Mouse (Mus musculus): ENCODE data around the gene Pcyt1b. TPM values are rescaled to one million over a fixed set of nuclear protein-coding genes. Genes with fewer than 3 reads are reported as not detected.

Gene Pcyt1b
- polyA plus RNA-seq, 1 experiment = 0.40 TPM

- no peak for DNase-seq
- TF ChIP-seq POLR2A (IDR thresholded peaks at IDR 0.05; ENCODE audit: control insufficient read depth, extremely low read depth, insufficient read depth, low read length, poor library complexity) = no peak
Observed at GRCm38 (mm10) chrX:93676228-93676627, 21.6 kb downstream of the Pcyt1b start.

GRCm38 (mm10) chrX:93689287-93689686 is 34.6 kb downstream of the Pcyt1b start:
- 21% methylated on average over 6 of the region's 6 CpGs for WGBS
- no peak overlapping the region for H3K27ac ChIP-seq (ENCODE audit: control insufficient read depth, insufficient read depth, low read length)
- no peak overlapping the region for H3K4me3 ChIP-seq (ENCODE audit: control insufficient read depth, insufficient read depth, low read length)

More at GRCm38 (mm10) chrX:93676228-93676627, 21.6 kb downstream of the Pcyt1b start:
- 84% methylated on average over 2 of the region's 2 CpGs for WGBS
- Histone ChIP-seq H3K4me1 (replicated peaks; ENCODE audit: control insufficient read depth, insufficient read depth, low read length) (peaks cover 5% of the 10 kb centered on the region), H3K27ac (ENCODE audit: control insufficient read depth, insufficient read depth, low read length) (no peak overlapping the region), H3K36me3 (ENCODE audit: control insufficient read depth, insufficient read depth, low read length) (no peaks in the 10 kb centered on the region), H3K4me3 (ENCODE audit: control insufficient read depth, insufficient read depth, low read length) (no peak overlapping the region), H3K27me3 (ENCODE audit: control insufficient read depth, insufficient read depth, low read length) (no peaks in the 10 kb centered on the region)

GRCm38 (mm10) chrX:93690672-93691071 is 36.0 kb downstream of the Pcyt1b start:
- 42% methylated on average over 8 of the region's 8 CpGs for WGBS
- Histone ChIP-seq H3K36me3 (ENCODE audit: control insufficient read depth, insufficient read depth, low read length) (no peaks in the 10 kb centered on the region), H3K4me1 (replicated peaks; ENCODE audit: control insufficient read depth, insufficient read depth, low read length) (no peaks in the 10 kb centered on the region), H3K27me3 (ENCODE audit: control insufficient read depth, insufficient read depth, low read length) (no peaks in the 10 kb centered on the region), H3K27ac (ENCODE audit: control insufficient read depth, insufficient read depth, low read length) (no peak overlapping the region), H3K4me3 (ENCODE audit: control insufficient read depth, insufficient read depth, low read length) (no peak overlapping the region)
- no peak for TF ChIP-seq CTCF (IDR thresholded peaks at IDR 0.05; ENCODE audit: borderline replicate concordance, control insufficient read depth, extremely low read depth, insufficient read depth, low read length, poor library complexity)
- no peak for TF ChIP-seq POLR2A (IDR thresholded peaks at IDR 0.05; ENCODE audit: control insufficient read depth, extremely low read depth, insufficient read depth, low read length, poor library complexity)
- no peak for DNase-seq

More at GRCm38 (mm10) chrX:93689287-93689686, 34.6 kb downstream of the Pcyt1b start:
- Histone ChIP-seq H3K4me1 (replicated peaks; ENCODE audit: control insufficient read depth, insufficient read depth, low read length) (no peaks in the 10 kb centered on the region), H3K36me3 (ENCODE audit: control insufficient read depth, insufficient read depth, low read length) (no peaks in the 10 kb centered on the region), H3K27me3 (ENCODE audit: control insufficient read depth, insufficient read depth, low read length) (no peaks in the 10 kb centered on the region)
- TF ChIP-seq CTCF (IDR thresholded peaks at IDR 0.05; ENCODE audit: borderline replicate concordance, control insufficient read depth, extremely low read depth, insufficient read depth, low read length, poor library complexity) (no peak), POLR2A (IDR thresholded peaks at IDR 0.05; ENCODE audit: control insufficient read depth, extremely low read depth, insufficient read depth, low read length, poor library complexity) (no peak)
- no peak for DNase-seq

- no peak for DNase-seq
- 82% methylated on average over 1 of the region's 1 CpGs for WGBS
- H3K4me1 ChIP-seq (replicated peaks; ENCODE audit: control insufficient read depth, insufficient read depth, low read length) = no peaks in the 10 kb centered on the region
- no peak overlapping the region for H3K4me3 ChIP-seq (ENCODE audit: control insufficient read depth, insufficient read depth, low read length)
- H3K27me3 ChIP-seq (ENCODE audit: control insufficient read depth, insufficient read depth, low read length) = no peaks in the 10 kb centered on the region
- no peak overlapping the region for H3K27ac ChIP-seq (ENCODE audit: control insufficient read depth, insufficient read depth, low read length)
- H3K36me3 ChIP-seq (ENCODE audit: control insufficient read depth, insufficient read depth, low read length) = no peaks in the 10 kb centered on the region
- TF ChIP-seq CTCF (IDR thresholded peaks at IDR 0.05; ENCODE audit: borderline replicate concordance, control insufficient read depth, extremely low read depth, insufficient read depth, low read length, poor library complexity) (no peak), POLR2A (IDR thresholded peaks at IDR 0.05; ENCODE audit: control insufficient read depth, extremely low read depth, insufficient read depth, low read length, poor library complexity) (no peak)
Observed at GRCm38 (mm10) chrX:93697596-93697995, 42.9 kb downstream of the Pcyt1b start.

- WGBS = 23% methylated on average over 8 of the region's 8 CpGs
- Histone ChIP-seq H3K27ac (ENCODE audit: control insufficient read depth, insufficient read depth, low read length) (no peak overlapping the region), H3K4me3 (ENCODE audit: control insufficient read depth, insufficient read depth, low read length) (no peak overlapping the region), H3K4me1 (replicated peaks; ENCODE audit: control insufficient read depth, insufficient read depth, low read length) (no peaks in the 10 kb centered on the region), H3K36me3 (ENCODE audit: control insufficient read depth, insufficient read depth, low read length) (no peaks in the 10 kb centered on the region), H3K27me3 (ENCODE audit: control insufficient read depth, insufficient read depth, low read length) (no peaks in the 10 kb centered on the region)
- DNase-seq = peak; percentile 27
- TF ChIP-seq POLR2A (IDR thresholded peaks at IDR 0.05; ENCODE audit: control insufficient read depth, extremely low read depth, insufficient read depth, low read length, poor library complexity) (no peak), CTCF (IDR thresholded peaks at IDR 0.05; ENCODE audit: borderline replicate concordance, control insufficient read depth, extremely low read depth, insufficient read depth, low read length, poor library complexity) (no peak)
Observed at GRCm38 (mm10) chrX:93700528-93701225, 46.0 kb downstream of the Pcyt1b start.

GRCm38 (mm10) chrX:93712566-93712965 is 57.9 kb downstream of the Pcyt1b start:
- no peak for TF ChIP-seq CTCF (IDR thresholded peaks at IDR 0.05; ENCODE audit: borderline replicate concordance, control insufficient read depth, extremely low read depth, insufficient read depth, low read length, poor library complexity)
- TF ChIP-seq POLR2A (IDR thresholded peaks at IDR 0.05; ENCODE audit: control insufficient read depth, extremely low read depth, insufficient read depth, low read length, poor library complexity) = no peak
- Histone ChIP-seq H3K27me3 (ENCODE audit: control insufficient read depth, insufficient read depth, low read length) (no peaks in the 10 kb centered on the region), H3K4me1 (replicated peaks; ENCODE audit: control insufficient read depth, insufficient read depth, low read length) (no peaks in the 10 kb centered on the region), H3K36me3 (ENCODE audit: control insufficient read depth, insufficient read depth, low read length) (no peaks in the 10 kb centered on the region), H3K27ac (ENCODE audit: control insufficient read depth, insufficient read depth, low read length) (no peak overlapping the region), H3K4me3 (ENCODE audit: control insufficient read depth, insufficient read depth, low read length) (no peak overlapping the region)
- WGBS = 0% methylated on average over 1 of the region's 1 CpGs
- no peak for DNase-seq

- Histone ChIP-seq H3K4me3 (ENCODE audit: control insufficient read depth, insufficient read depth, low read length) (no peak overlapping the region), H3K4me1 (replicated peaks; ENCODE audit: control insufficient read depth, insufficient read depth, low read length) (no peaks in the 10 kb centered on the region), H3K27ac (ENCODE audit: control insufficient read depth, insufficient read depth, low read length) (no peak overlapping the region), H3K36me3 (ENCODE audit: control insufficient read depth, insufficient read depth, low read length) (no peaks in the 10 kb centered on the region), H3K27me3 (ENCODE audit: control insufficient read depth, insufficient read depth, low read length) (no peaks in the 10 kb centered on the region)
- 100% methylated on average over 1 of the region's 1 CpGs for WGBS
- no peak for TF ChIP-seq CTCF (IDR thresholded peaks at IDR 0.05; ENCODE audit: borderline replicate concordance, control insufficient read depth, extremely low read depth, insufficient read depth, low read length, poor library complexity)
- TF ChIP-seq POLR2A (IDR thresholded peaks at IDR 0.05; ENCODE audit: control insufficient read depth, extremely low read depth, insufficient read depth, low read length, poor library complexity) = no peak
- DNase-seq = no peak
Observed at GRCm38 (mm10) chrX:93729529-93729928, 74.9 kb downstream of the Pcyt1b start.

All from thymus, adult 2 months (tissue).